Mouse (Mus musculus) spleen, adult 2 months (tissue): ENCODE data around the gene Peli2.

Source experiments
- CTCF ChIP-seq: fragments of 200-500 bp; IDR thresholded peaks from 2 replicates; pipeline ENCODE4 v1.5.1; 2011; ENCODE audit warnings: mild to moderate bottlenecking, inconsistent platforms; ENCODE audit not compliant: insufficient read depth, insufficient read length, insufficient replicate concordance; ENCODE audit errors: extremely low read depth
- POLR2A ChIP-seq: fragments of 200-500 bp; IDR thresholded peaks from 2 replicates; pipeline ENCODE4 v1.6.1; 2011; ENCODE audit warnings: low read depth, low read length, inconsistent platforms

DNA sequence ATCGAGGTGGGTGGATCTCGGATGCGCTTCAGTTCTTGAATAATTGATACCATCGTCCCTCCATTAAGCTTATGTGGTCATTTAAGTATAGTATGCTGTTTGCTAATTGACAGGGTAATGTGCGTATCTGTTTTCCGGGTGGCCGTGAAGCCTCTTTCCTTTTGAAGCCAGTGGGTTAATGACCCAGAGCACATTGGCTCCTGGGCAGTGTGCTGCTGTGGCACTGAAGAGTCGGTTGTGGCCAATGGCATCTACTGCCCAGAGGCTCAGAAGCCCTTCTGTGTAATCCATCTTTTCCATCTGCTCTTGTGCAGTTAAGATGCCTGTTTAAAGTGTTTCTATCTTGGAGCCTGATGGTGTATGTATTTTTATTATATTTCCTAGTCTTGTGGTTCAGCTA lies 34.0 kb downstream of the Peli2 start:
- TF ChIP-seq POLR2A = no peak
- no peak for TF ChIP-seq CTCF
